Mouse (Mus musculus): ENCODE data around the gene Kcnma1.

The Kcnma1 gene

GRCm38 (mm10) chr14:23602054-23602453 is 412.2 kb downstream of the Kcnma1 start:
- no peak for DNase-seq (ENCODE audit: low spot score in 2 of 2)

- peak; percentile 40 to 46 for DNase-seq (ENCODE audit: low spot score in 2 of 2)
Observed at GRCm38 (mm10) chr14:23594629-23595028, 419.7 kb downstream of the Kcnma1 start.

GRCm38 (mm10) chr14:23592826-23593447 is 421.4 kb downstream of the Kcnma1 start:
- DNase-seq (ENCODE audit: low spot score in 2 of 2): no peak

- DNase-seq (ENCODE audit: low spot score in 2 of 2): no peak
Observed at GRCm38 (mm10) chr14:23589744-23590481, 424.4 kb downstream of the Kcnma1 start.

GRCm38 (mm10) chr14:23587451-23587850 is 426.8 kb downstream of the Kcnma1 start:
- DNase-seq (ENCODE audit: low spot score in 2 of 2): peak; percentile 54 to 72

- DNase-seq (ENCODE audit: low spot score in 2 of 2): peak; percentile 45 to 85
Observed at GRCm38 (mm10) chr14:23583235-23583634, 431.1 kb downstream of the Kcnma1 start.

- no peak for DNase-seq (ENCODE audit: low spot score in 2 of 2)
Observed at GRCm38 (mm10) chr14:23581282-23581681, 433.0 kb downstream of the Kcnma1 start.

GRCm38 (mm10) chr14:23575951-23576350 is 438.3 kb downstream of the Kcnma1 start:
- DNase-seq (ENCODE audit: low spot score in 2 of 2): peak in 1 of 2 experiments; percentile 46

- DNase-seq (ENCODE audit: low spot score in 2 of 2): no peak
Observed at GRCm38 (mm10) chr14:23574136-23574535, 440.2 kb downstream of the Kcnma1 start.

- DNase-seq (ENCODE audit: low spot score in 2 of 2): no peak
Observed at GRCm38 (mm10) chr14:23573385-23573784, 440.9 kb downstream of the Kcnma1 start.

- no peak for DNase-seq (ENCODE audit: low spot score in 2 of 2)
Observed at GRCm38 (mm10) chr14:23572778-23573177, 441.5 kb downstream of the Kcnma1 start.

- no peak for DNase-seq (ENCODE audit: low spot score in 2 of 2)
Observed at GRCm38 (mm10) chr14:23570251-23570650, 444.0 kb downstream of the Kcnma1 start.

- DNase-seq (ENCODE audit: low spot score in 2 of 2): no peak
Observed at GRCm38 (mm10) chr14:23565931-23566330, 448.4 kb downstream of the Kcnma1 start.

GRCm38 (mm10) chr14:23564474-23564873 is 449.8 kb downstream of the Kcnma1 start:
- no peak for DNase-seq (ENCODE audit: low spot score in 2 of 2)

GRCm38 (mm10) chr14:23563180-23563579 is 451.1 kb downstream of the Kcnma1 start:
- no peak for DNase-seq (ENCODE audit: low spot score in 2 of 2)

- no peak for DNase-seq (ENCODE audit: low spot score in 2 of 2)
Observed at GRCm38 (mm10) chr14:23555647-23556046, 458.6 kb downstream of the Kcnma1 start.

GRCm38 (mm10) chr14:23552252-23552974 is 461.9 kb downstream of the Kcnma1 start:
- no peak for DNase-seq (ENCODE audit: low spot score in 2 of 2)

- no peak for DNase-seq (ENCODE audit: low spot score in 2 of 2)
Observed at GRCm38 (mm10) chr14:23550467-23550866, 463.8 kb downstream of the Kcnma1 start.

GRCm38 (mm10) chr14:23542131-23542530 is 472.2 kb downstream of the Kcnma1 start:
- DNase-seq (ENCODE audit: low spot score in 2 of 2): no peak

GRCm38 (mm10) chr14:23539621-23540020 is 474.7 kb downstream of the Kcnma1 start:
- DNase-seq (ENCODE audit: low spot score in 2 of 2): no peak

GRCm38 (mm10) chr14:23533346-23533745 is 480.9 kb downstream of the Kcnma1 start:
- DNase-seq (ENCODE audit: low spot score in 2 of 2): no peak

- DNase-seq (ENCODE audit: low spot score in 2 of 2): peak in 1 of 2 experiments; percentile 67
Observed at GRCm38 (mm10) chr14:23531735-23532525, 482.4 kb downstream of the Kcnma1 start.

All from left cerebral cortex, adult 9 months (tissue).